Mouse (Mus musculus) stomach, postnatal 0 days (tissue): ENCODE data around the gene Mcoln1. TPM values are rescaled to one million over a fixed set of nuclear protein-coding genes. Genes with fewer than 3 reads are reported as not detected.

Experiments
- ATAC-seq: fragments of 200-750 bp; cut with Nextera tagmentation; 2 replicates; pipeline ENCODE4 v1.8.0; 2017; ENCODE audit not compliant: low FRiP score, low TSS enrichment
- DNase-seq: peaks from one replicate; pipeline ENCODE4 v3.0.0-alpha.2; 2016; ENCODE audit warnings: low spot score
- H3K27ac ChIP-seq: fragments of 300-500 bp; sonication (generic); replicated peaks from 2 replicates; pipeline ENCODE4 v1.5.1; 2014; ENCODE audit warnings: mild to moderate bottlenecking, control low read depth
- H3K27me3 ChIP-seq: fragments of 300-500 bp; sonication (generic); 2 replicates; pipeline ENCODE4 v1.6.1; 2014; ENCODE audit warnings: low read length; ENCODE audit not compliant: control insufficient read depth, insufficient read depth
- H3K36me3 ChIP-seq: fragments of 300-500 bp; sonication (generic); 2 replicates; pipeline ENCODE4 v1.6.1; 2014; ENCODE audit warnings: low read length, mixed read lengths; ENCODE audit not compliant: control insufficient read depth, insufficient read depth
- H3K4me1 ChIP-seq: fragments of 300-500 bp; sonication (generic); replicated peaks from 2 replicates; pipeline ENCODE4 v1.6.1; 2014; ENCODE audit warnings: antibody characterized with exemption; ENCODE audit not compliant: control insufficient read depth, insufficient read depth
- H3K4me2 ChIP-seq: fragments of 300-500 bp; sonication (generic); replicated peaks from 2 replicates; pipeline ENCODE4 v1.6.1; 2014; ENCODE audit warnings: low read depth, mild to moderate bottlenecking, control low read depth, moderate library complexity
- H3K4me3 ChIP-seq: fragments of 300-500 bp; sonication (generic); 2 replicates; pipeline ENCODE4 v1.5.1; 2014; ENCODE audit warnings: low read depth, low read length, control low read depth
- H3K9ac ChIP-seq: fragments of 300-500 bp; sonication (generic); 2 replicates; pipeline ENCODE4 v1.6.1; 2014; ENCODE audit warnings: mild to moderate bottlenecking, low read length, control low read depth, mixed read lengths
- H3K9me3 ChIP-seq: fragments of 300-500 bp; sonication (generic); 2 replicates; pipeline ENCODE4 v1.6.1; 2016; ENCODE audit warnings: low read length; ENCODE audit not compliant: control insufficient read depth
- CTCF ChIP-seq: IDR thresholded peaks from 2 replicates; pipeline ENCODE4 v1.5.1; 2016; ENCODE audit warnings: antibody characterized with exemption, low read depth, mild to moderate bottlenecking, moderate library complexity
- EP300 ChIP-seq: optimal IDR thresholded peaks from 2 replicates; pipeline ENCODE3; 2016; ENCODE audit warnings: antibody characterized with exemption
- WGBS: fragments of 180-500 bp; shearing (Covaris S2); extraction: QIAGEN DNeasy Blood & Tissue Kit; methylation state at CpG from one replicate; pipeline ENCODE4 v1.1.7; 2014; 5-methylcytosine and 5-hydroxymethylcytosine counted together
- polyA plus RNA-seq: library from polyadenylated mRNA; unstranded; fragments of >200 nt; fragmentation: Nextera tagmentation; extraction: Ambion mirVana; gene quantifications from 2 replicates; pipeline ENCODE4 v1.2.1, GENCODE M21; 2015

The Mcoln1 gene
- polyA plus RNA-seq, 1 experiment from 2014 or later, result 24.7 TPM

- Histone ChIP-seq H3K4me3 (no peak overlapping the region), H3K9me3 (no peaks in the 10 kb centered on the region), H3K27me3 (no peaks in the 10 kb centered on the region), H3K9ac (no peak overlapping the region), H3K36me3 (peaks cover 11% of the 10 kb centered on the region; the same call in 1 of the 2 replicates), H3K4me1 (no peaks in the 10 kb centered on the region), H3K27ac (no peak overlapping the region), H3K4me2 (no peak overlapping the region)
- no peak for DNase-seq
- ATAC-seq, result no peak
- 90% methylated on average over 2 of the region's 2 CpGs for WGBS
- TF ChIP-seq CTCF, result no peak
- TF ChIP-seq EP300, result no peak
These were observed 46.3 kb downstream of the Mcoln1 start for GRCm38 (mm10) chr8:3546511-3546910.

- no peaks in the 10 kb centered on the region for H3K9me3 ChIP-seq
- 86% methylated on average over 1 of the region's 1 CpGs for WGBS
- H3K27ac ChIP-seq, result no peak overlapping the region
- no peak overlapping the region for H3K4me2 ChIP-seq
- no peak for TF ChIP-seq CTCF
- no peak for TF ChIP-seq EP300
- no peaks in the 10 kb centered on the region for H3K4me1 ChIP-seq
- DNase-seq (no peak), ATAC-seq (no peak)
- no peaks in the 10 kb centered on the region for H3K36me3 ChIP-seq
- no peak overlapping the region for H3K9ac ChIP-seq
- H3K4me3 ChIP-seq, result no peak overlapping the region
- H3K27me3 ChIP-seq, result no peaks in the 10 kb centered on the region
These were observed 52.0 kb downstream of the Mcoln1 start for GRCm38 (mm10) chr8:3552240-3552639.

DNA sequence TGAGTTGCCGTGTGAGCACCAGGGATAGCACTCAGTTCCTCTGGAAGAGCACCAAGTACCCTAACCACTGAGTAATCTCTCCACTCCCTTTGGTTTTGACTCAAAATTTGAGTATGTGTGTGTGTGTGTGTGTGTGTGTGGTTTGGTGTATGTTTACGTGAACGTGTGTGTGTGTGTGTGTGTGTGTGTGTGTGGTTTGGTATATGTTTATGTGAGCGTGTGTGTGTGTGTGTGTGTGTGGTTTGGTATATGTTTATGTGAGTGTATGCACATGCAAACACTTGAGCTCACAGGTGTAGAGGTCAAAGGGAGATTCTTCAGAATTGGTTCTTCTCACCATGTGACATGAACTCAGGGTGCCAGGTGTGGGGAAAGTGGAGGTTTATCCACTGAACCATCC lies 55.9 kb downstream of the Mcoln1 start:
- DNase-seq (peak; percentile 26), ATAC-seq (peak; percentile 90)
- TF ChIP-seq EP300, result no peak
- TF ChIP-seq CTCF, result no peak
- Histone ChIP-seq H3K27ac (no peak overlapping the region), H3K4me2 (no peak overlapping the region), H3K4me1 (no peaks in the 10 kb centered on the region), H3K9me3 (no peaks in the 10 kb centered on the region), H3K27me3 (no peaks in the 10 kb centered on the region), H3K9ac (no peak overlapping the region), H3K4me3 (no peak overlapping the region), H3K36me3 (no peaks in the 10 kb centered on the region)
- 61% methylated on average over 4 of the region's 4 CpGs for WGBS

Other genes starting within 250 kb of the Mcoln1 start
- gene Insr, start 220.8 kb upstream of the Mcoln1 start, polyA plus RNA-seq, result 20.9 and 24.2 TPM in 2 replicates
- gene A430078G23Rik, start 147.0 kb upstream of the Mcoln1 start, polyA plus RNA-seq, result 0.51 and 0.63 TPM in 2 replicates
- gene Arhgef18, start 107.5 kb upstream of the Mcoln1 start, polyA plus RNA-seq, result 5.5 TPM in 2 replicates
- gene Pex11g, start 32.8 kb upstream of the Mcoln1 start, polyA plus RNA-seq, result 11.6 and 15.4 TPM in 2 replicates
- 0.46 and 1.1 TPM in 2 replicates for gene Tex45, start 29.6 kb upstream of the Mcoln1 start, polyA plus RNA-seq
- 19.1 and 21.3 TPM in 2 replicates for gene Zfp358, start 7.3 kb upstream of the Mcoln1 start, polyA plus RNA-seq
- gene Pnpla6, start 14.9 kb downstream of the Mcoln1 start, polyA plus RNA-seq, result 15.4 and 16.0 TPM in 2 replicates
- 0.18 and 0.38 TPM in 2 replicates for gene C330021F23Rik, start 67.5 kb downstream of the Mcoln1 start, polyA plus RNA-seq
- 14.2 and 20.1 TPM in 2 replicates for gene Camsap3, start 86.8 kb downstream of the Mcoln1 start, polyA plus RNA-seq
- 23.3 and 25.5 TPM in 2 replicates for gene Xab2, start 120.9 kb downstream of the Mcoln1 start, polyA plus RNA-seq
- 143 and 171 TPM in 2 replicates for gene Pet100, start 121.1 kb downstream of the Mcoln1 start, polyA plus RNA-seq
- gene Pcp2, start 125.1 kb downstream of the Mcoln1 start, polyA plus RNA-seq, result 0.25 TPM in 1 of 2 replicates, not detected in the other
- 111 and 121 TPM in 2 replicates for gene Stxbp2, start 130.5 kb downstream of the Mcoln1 start, polyA plus RNA-seq
- not detected in 2 replicates for gene Retn, start 155.3 kb downstream of the Mcoln1 start, polyA plus RNA-seq
- 0.11 and 0.15 TPM in 2 replicates for gene Mcemp1, start 165.3 kb downstream of the Mcoln1 start, polyA plus RNA-seq
- 3.4 and 5.3 TPM in 2 replicates for gene Fcor, start 171.9 kb downstream of the Mcoln1 start, polyA plus RNA-seq
- 26.6 and 27.9 TPM in 2 replicates for gene Trappc5, start 175.8 kb downstream of the Mcoln1 start, polyA plus RNA-seq
- 0.44 and 0.47 TPM in 2 replicates for gene Fcer2a, start 193.7 kb downstream of the Mcoln1 start, polyA plus RNA-seq
- gene Clec4g, start 220.2 kb downstream of the Mcoln1 start, polyA plus RNA-seq, result 0.10 and 0.21 TPM in 2 replicates
- gene Cd209a, start 248.5 kb downstream of the Mcoln1 start, polyA plus RNA-seq, result 0.11 and 0.16 TPM in 2 replicates